Mouse (Mus musculus) kidney, adult 8-10 months (tissue): ENCODE measurements around the gene Apol7b.

Experiments used
- DNase-seq, 2 experiments: peaks; one replicate each; pipeline ENCODE4 v3.0.0; 2022

The Apol7b gene

DNA sequence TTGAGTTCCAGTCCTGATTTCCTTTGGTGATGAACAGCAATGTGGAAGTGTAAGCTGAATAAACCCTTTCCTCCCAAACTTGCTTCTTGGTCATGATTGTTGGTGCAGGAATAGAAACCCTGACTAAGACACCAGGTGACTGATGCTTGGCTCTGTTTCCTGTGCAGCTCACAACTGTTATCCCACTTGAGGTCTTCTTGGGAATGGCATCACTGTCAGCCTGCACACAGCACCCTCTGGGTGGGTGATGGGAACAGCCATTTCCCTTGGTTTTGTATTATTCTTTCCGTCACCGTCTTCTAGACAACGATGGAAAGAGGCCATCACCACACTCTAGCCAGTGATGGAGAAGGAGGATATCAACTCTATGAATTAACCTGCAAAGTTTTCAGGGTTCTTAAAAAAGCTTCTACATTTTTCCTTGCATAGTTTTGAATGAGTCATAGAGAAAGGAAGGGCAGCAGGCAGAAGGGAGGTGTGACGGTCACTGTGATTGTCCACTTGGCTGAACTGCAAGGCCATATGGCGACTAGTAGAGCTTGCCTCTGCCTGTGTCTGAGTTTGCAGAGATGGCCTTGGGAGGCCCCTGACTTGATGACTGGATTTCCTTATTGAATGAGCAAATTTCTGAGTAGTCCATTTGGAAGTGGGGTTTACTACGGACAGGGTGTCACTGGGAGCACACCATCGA is 62.8 kb downstream of the Apol7b start:
- no peak for DNase-seq

DNA sequence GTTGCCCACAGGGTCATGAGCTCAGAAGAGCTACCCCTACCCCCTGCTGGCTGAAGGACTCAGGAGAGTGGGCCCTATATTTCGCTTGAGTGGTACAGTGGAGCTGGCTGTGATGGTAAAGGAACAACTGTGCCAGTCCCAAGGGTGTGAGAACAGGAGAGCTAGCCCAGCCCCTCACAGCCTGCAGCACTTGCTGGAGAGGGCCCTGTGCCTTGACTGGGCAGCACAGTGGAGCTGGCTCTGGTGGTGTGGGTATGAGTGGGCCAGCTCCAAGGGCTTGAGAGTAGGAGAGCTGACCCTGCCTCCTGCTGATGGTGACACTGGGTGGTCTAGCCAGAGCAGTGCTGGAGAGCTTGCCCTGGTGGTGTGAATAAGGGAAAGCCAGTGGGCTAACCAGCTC is 64.4 kb downstream of the Apol7b start:
- no peak for DNase-seq

DNA sequence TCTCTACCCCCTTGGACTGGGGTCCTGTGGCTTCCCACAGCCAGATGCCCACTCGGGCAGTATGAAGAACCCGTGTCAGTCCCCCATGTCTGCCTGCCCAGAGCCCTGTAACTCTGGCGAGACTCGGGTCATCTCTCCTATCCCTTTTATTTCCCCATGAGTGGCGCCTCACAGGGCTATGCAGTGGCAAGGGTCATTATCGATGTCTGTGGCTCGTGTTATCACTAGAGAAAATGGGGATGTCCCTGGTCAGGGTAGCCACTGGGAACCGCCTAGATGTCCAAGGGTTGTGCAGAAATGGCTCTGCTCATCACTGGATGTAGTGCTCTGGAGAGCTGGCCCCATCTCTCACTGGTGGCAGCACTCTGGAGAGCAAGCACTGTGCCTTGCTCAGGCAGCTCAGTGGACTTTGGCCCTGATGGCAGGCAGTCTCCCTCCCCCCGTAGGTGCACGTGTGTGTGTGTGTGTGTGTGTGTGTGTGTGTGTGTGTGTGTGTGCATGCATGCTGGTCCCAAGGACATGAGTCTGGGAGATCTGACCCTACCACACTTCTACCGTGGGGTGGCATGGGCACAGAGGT is 64.9 kb downstream of the Apol7b start:
- DNase-seq: no peak

DNA sequence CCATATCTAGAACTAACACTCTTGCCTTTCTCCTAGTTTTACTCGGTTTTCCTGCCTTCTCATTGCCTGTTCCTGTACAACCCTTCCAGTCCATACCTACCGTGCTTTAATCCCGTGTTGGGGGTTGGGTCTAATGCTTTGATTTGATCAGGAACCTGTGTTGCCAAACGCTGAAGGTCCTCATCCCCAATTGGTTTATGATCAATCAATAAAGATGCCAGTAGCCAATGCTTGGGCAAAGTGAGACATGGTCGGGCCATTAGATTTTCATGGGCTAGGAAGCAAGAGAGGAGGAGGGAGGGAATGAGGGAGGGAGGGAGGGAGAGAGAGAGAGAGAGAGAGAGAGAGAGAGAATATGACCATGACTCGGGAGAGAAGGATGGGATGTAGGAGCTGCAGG is 65.8 kb downstream of the Apol7b start:
- DNase-seq: no peak

DNA sequence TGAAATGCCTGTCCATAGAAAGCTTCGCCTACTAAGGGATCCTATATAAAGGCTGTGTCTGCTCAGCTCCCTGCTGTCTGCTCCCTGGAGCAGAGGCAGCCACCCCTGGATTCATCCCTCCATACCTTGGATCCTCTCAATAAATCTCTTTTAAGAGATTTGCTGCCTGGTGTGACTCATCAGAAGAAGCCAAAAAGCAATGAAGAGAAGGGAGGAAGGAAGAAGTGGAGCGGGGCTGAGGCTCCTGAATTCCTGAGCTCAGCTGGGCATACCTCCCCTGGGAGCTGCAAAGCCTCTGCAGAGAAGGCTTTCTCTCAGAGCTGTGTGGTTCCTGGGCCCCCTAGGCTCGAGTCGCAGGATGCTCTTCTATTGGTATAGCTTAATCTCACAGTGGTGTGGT is 67.4 kb downstream of the Apol7b start:
- DNase-seq: no peak

DNA sequence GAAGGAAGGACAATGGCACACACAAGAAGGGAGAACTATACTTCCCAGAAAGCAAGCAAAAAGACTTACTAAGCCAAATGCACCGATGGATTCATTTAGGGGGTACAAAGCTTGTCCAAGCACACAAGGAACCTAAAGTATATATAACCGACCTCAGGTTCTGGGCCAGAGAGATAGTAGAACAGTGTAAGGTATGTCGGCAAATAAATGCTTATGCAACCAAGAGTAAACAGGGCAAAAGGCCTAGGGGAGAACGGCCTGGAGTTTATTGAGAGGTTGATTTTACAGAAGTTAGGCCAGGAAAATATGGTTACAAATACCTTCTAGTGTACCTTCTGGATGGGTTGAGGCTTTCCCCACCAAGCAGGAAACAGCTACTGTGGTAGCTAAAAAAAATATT is 69.9 kb downstream of the Apol7b start:
- no peak for DNase-seq

DNA sequence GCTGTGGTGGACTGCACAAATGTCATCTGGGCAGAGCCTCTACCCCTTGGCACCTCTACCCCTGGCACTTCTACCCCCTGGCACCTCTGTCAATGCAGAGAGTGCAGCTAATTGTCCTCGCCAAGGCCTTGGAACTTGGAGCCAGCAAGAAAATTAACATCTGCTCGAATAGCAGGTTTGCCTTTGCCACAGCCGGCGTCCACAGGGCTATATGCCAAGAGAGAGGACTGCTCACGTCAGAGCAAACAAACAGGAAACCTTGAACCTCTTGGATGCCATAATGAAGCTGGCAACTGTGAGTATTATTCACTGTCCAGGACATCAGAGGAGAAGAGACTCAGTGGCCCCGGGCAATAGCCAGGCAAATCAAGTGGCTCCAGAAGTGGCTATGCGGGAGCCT is 70.4 kb downstream of the Apol7b start:
- DNase-seq: no peak
